Mouse (Mus musculus) kidney, embryonic 15.5 days (tissue): Measurements from ENCODE around the gene Tbc1d2b. TPM values are rescaled to one million over a fixed set of nuclear protein-coding genes. Genes with fewer than 3 reads are reported as not detected.

ENCODE experiments used
- ATAC-seq: fragments of 200-750 bp; cut with Nextera tagmentation; replicated peaks from 2 replicates; pipeline ENCODE4 v1.8.0; 2017; ENCODE audit warnings: moderate TSS enrichment; ENCODE audit not compliant: low FRiP score
- H3K27ac ChIP-seq: fragments of 300-500 bp; sonication (generic); 2 replicates; pipeline ENCODE4 v1.5.1; 2015; ENCODE audit warnings: mild to moderate bottlenecking, inconsistent platforms
- H3K27me3 ChIP-seq: fragments of 300-500 bp; sonication (generic); 2 replicates; pipeline ENCODE4 v1.6.1; 2015; ENCODE audit warnings: inconsistent platforms
- H3K36me3 ChIP-seq: fragments of 300-500 bp; sonication (generic); 2 replicates; pipeline ENCODE4 v1.6.1; 2015; ENCODE audit warnings: inconsistent platforms
- H3K4me1 ChIP-seq: fragments of 300-500 bp; sonication (generic); 2 replicates; pipeline ENCODE4 v1.6.1; 2015; ENCODE audit warnings: inconsistent platforms
- H3K4me2 ChIP-seq: fragments of 300-500 bp; sonication (generic); 2 replicates; pipeline ENCODE4 v1.6.1; 2015; ENCODE audit warnings: moderate library complexity, mild to moderate bottlenecking, inconsistent platforms
- H3K4me3 ChIP-seq: fragments of 300-500 bp; sonication (generic); replicated peaks from 2 replicates; pipeline ENCODE4 v1.5.1; 2015; ENCODE audit warnings: mild to moderate bottlenecking, inconsistent platforms
- H3K9ac ChIP-seq: fragments of 300-500 bp; sonication (generic); 2 replicates; pipeline ENCODE4 v1.6.1; 2015; ENCODE audit warnings: mild to moderate bottlenecking, inconsistent platforms
- H3K9me3 ChIP-seq: fragments of 300-500 bp; sonication (generic); replicated peaks from 2 replicates; pipeline ENCODE4 v1.6.1; 2016; ENCODE audit warnings: inconsistent platforms
- WGBS: fragments of 180-500 bp; shearing (Covaris S2); methylation state at CpG from one replicate; pipeline ENCODE4 v1.1.7; 2015; ENCODE audit warnings: mixed read lengths; 5-methylcytosine and 5-hydroxymethylcytosine counted together
- polyA plus RNA-seq: library from polyadenylated mRNA; unstranded; fragments of >200 nt; fragmentation: Nextera tagmentation; extraction: Ambion mirVana; gene quantifications from 2 replicates; pipeline ENCODE4 v1.2.1, GENCODE M21; 2015

Gene Tbc1d2b
- polyA plus RNA-seq, 1 experiment from 2014 or later: 12.7 TPM

DNA sequence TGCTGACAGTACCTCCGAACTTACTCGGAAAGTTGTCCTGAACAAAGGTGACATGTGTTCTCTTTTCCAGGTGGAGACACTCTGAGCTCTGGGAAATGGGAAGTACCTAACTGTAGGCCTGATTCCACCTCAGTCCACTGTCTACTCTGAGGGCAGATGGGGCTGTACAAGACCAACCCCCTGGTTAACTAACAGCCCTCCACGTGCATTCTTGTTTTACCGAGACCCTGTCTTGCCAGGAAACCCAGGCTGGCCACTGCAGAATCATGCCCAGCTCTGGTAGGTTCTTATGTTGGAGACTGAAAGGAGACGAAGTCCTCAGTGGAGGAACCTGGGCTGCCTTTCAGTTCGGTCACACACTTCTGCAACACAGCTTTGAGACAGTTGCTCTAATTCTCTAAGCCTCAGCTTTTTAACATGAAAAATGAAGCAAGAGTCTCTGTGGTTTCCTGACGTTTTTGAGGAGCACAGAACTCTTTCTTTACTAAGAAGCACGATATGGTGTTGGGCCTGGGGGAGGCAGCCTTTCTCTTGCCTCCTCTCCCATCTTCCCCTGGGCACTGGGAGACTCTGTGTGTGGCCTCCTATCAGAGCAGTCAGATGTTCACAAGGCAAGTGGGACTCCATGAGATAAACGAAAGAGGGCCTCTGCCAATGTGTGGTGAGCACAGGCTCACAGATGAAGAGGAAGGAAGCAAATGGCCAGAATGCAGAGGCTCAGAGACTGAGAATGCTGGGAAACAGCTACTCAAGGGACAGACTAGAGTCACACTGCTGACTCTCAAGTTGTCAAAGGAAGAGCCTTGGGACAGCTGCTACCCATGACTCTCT lies 33.2 kb downstream of the Tbc1d2b start:
- H3K36me3 ChIP-seq: peaks cover 22% of the 10 kb centered on the region; the same call in 1 of the 2 replicates
- ATAC-seq: peak; percentile 79
- no peak overlapping the region for H3K27ac ChIP-seq
- no peak overlapping the region for H3K4me2 ChIP-seq
- no peak overlapping the region for H3K9ac ChIP-seq
- H3K27me3 ChIP-seq: no peaks in the 10 kb centered on the region
- no peak overlapping the region for H3K4me3 ChIP-seq
- no peaks in the 10 kb centered on the region for H3K4me1 ChIP-seq
- 75% methylated on average over 9 of the region's 9 CpGs for WGBS
- H3K9me3 ChIP-seq: no peaks in the 10 kb centered on the region

DNA sequence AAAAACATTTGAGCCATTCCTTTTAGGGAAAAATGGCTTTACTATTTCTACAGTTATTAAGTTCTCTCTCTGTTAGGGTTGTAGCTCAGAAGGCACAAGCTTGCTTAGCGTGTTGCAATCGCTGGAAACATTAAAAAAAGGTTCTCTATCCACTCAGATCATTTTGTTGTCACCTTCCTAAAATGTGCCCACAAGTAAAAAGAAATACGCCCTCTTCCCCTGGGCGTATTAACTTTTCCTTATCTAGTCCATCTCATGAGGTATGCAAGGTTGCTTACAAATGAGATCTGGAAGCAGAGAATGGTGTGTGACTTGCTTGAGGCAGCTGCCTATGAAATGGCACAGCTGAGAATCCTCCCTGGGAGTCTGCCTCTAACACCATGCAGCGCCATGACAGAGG lies 33.8 kb downstream of the Tbc1d2b start:
- 87% methylated on average over 5 of the region's 5 CpGs for WGBS
- no peaks in the 10 kb centered on the region for H3K9me3 ChIP-seq
- H3K27me3 ChIP-seq: no peaks in the 10 kb centered on the region
- H3K4me1 ChIP-seq: no peaks in the 10 kb centered on the region
- no peak overlapping the region for H3K4me3 ChIP-seq
- no peak for ATAC-seq
- H3K27ac ChIP-seq: no peak overlapping the region
- H3K4me2 ChIP-seq: no peak overlapping the region
- H3K36me3 ChIP-seq: peaks cover 22% of the 10 kb centered on the region; the same call in 1 of the 2 replicates
- no peak overlapping the region for H3K9ac ChIP-seq

DNA sequence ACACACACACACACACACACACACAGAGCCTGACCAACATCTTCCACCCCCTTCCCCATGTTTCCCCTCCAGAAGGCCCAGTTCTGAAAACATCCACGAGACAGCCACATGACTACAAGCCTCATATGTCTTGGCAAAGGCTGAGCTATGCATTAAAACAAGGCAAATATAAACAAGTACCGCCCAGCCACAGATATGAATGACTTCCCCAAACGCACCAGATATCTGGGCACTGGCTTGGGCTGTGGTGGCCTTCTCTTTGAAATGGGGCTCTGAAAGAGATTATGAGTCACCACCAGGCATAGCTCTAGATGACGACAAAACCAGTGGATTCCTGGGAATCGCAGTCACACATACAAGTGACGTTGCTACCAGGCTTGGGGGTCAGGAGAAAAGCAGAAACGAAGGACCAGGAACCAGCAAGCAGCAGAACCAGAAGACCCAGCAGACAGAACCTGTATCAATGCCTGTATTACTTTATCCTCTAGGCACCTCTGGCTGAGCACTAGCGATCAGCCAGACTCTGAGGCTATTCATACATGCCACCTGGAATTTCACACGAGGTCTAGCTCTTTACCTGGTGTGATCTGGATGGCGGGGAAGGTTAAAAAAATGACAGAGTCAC lies 35.2 kb downstream of the Tbc1d2b start:
- Histone ChIP-seq H3K4me2 (no peak overlapping the region), H3K9ac (no peak overlapping the region), H3K9me3 (no peaks in the 10 kb centered on the region), H3K36me3 (peaks cover 16% of the 10 kb centered on the region; the same call in 1 of the 2 replicates), H3K27me3 (no peaks in the 10 kb centered on the region), H3K27ac (no peak overlapping the region), H3K4me1 (no peaks in the 10 kb centered on the region), H3K4me3 (no peak overlapping the region)
- WGBS: 86% methylated on average over 10 of the region's 10 CpGs
- no peak for ATAC-seq

DNA sequence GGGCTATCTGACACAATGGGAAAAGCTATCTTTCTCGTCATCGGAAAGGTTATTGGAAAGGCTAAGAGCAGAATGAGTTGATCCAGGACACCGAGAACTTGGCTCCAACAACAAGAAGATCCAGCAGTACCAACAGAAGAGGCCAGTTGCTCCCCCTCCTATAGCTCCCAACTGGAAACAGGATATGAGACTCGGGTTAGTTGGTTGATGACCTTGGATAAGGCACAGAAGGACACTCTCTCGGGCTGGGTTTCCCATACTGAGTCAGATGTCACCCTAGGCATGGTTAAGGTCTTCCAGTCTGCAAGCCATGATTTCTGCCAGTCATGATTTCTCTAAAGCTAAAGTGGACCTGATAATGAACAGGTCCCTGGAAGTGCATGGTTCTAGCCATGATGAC lies 35.8 kb downstream of the Tbc1d2b start:
- H3K27me3 ChIP-seq: no peaks in the 10 kb centered on the region
- no peak overlapping the region for H3K4me2 ChIP-seq
- H3K4me1 ChIP-seq: no peaks in the 10 kb centered on the region
- no peak for ATAC-seq
- no peaks in the 10 kb centered on the region for H3K9me3 ChIP-seq
- no peak overlapping the region for H3K27ac ChIP-seq
- no peak overlapping the region for H3K9ac ChIP-seq
- H3K4me3 ChIP-seq: no peak overlapping the region
- 78% methylated on average over 5 of the region's 5 CpGs for WGBS
- peaks cover 11% of the 10 kb centered on the region; the same call in 1 of the 2 replicates for H3K36me3 ChIP-seq

DNA sequence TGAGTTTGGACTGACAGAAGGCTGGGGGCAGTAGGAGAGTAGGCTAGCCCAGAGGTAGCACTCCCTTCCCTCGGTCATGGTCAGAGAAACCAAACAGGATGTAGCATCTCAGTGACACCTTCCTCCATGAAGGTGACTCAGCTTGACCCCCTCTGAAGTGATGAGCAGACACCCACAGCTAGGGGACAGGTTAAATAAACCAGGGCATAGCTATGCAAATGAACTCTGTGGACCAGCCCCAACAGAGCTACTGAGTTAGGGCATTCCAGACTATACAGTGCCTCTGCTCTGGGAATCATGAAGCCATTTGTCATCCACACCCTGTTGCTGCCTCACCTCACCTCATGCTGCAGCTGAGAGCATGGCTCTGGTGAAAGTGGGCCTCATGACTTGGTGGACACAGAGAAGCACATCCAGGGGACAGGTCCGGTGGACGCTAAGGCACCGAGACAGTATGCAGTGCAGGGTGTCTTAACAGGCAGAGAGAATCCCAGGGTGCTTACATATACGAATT lies 36.6 kb downstream of the Tbc1d2b start:
- no peak overlapping the region for H3K4me3 ChIP-seq
- H3K9me3 ChIP-seq: no peaks in the 10 kb centered on the region
- ATAC-seq: no peak
- no peaks in the 10 kb centered on the region for H3K27me3 ChIP-seq
- no peaks in the 10 kb centered on the region for H3K4me1 ChIP-seq
- H3K27ac ChIP-seq: no peak overlapping the region
- no peak overlapping the region for H3K9ac ChIP-seq
- 93% methylated on average over 5 of the region's 5 CpGs for WGBS
- no peak overlapping the region for H3K4me2 ChIP-seq
- H3K36me3 ChIP-seq: peaks cover 4% of the 10 kb centered on the region; the same call in 1 of the 2 replicates

DNA sequence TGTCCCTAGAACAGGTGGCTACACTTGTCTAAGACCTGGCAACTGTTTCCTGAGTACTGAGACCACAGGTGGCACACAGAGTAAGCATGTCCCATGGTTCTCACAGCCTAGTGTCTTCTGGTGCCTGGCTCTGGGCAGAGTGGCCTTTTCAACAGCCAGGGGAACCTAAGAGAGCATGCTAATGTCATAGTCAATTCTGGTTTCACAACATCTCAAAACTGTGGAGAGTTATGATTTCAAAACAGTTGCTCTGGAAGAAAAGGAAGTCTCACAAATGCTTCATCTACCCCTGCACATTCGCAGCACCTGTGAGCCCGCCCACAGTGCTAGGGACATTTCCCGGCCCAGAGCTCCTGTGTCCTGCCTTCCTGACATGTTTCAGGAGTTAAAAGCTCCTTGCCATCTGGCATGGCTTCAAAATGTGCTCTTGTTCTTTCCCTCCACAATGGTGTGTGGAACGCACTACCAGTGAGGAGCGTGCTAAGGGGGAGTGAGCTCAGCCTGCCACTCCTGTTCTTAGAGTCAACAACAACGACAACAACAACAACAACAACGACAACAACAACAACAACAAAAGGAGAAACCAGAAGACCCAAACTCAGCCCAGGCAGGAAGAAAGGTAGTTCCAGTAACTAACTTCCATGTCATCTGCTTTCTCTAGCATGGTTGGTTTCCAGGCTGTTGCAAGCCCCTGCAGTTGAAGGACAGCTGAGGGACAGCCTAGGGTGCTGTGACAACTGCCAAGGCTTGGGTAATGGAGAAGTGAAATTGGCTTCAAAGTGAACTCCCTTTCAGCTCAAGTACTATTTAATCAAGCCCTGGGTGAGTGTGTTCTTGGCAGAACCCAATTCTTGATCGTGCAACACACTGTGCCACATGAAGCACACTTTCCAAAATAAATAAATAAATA lies 37.6 kb downstream of the Tbc1d2b start:
- no peak overlapping the region for H3K27ac ChIP-seq
- H3K4me1 ChIP-seq: no peaks in the 10 kb centered on the region
- no peaks in the 10 kb centered on the region for H3K9me3 ChIP-seq
- 81% methylated on average over 8 of the region's 8 CpGs for WGBS
- H3K4me3 ChIP-seq: no peak overlapping the region
- no peaks in the 10 kb centered on the region for H3K27me3 ChIP-seq
- ATAC-seq: no peak
- no peak overlapping the region for H3K4me2 ChIP-seq
- H3K9ac ChIP-seq: no peak overlapping the region
- peaks cover 2% of the 10 kb centered on the region; the same call in 1 of the 2 replicates for H3K36me3 ChIP-seq

DNA sequence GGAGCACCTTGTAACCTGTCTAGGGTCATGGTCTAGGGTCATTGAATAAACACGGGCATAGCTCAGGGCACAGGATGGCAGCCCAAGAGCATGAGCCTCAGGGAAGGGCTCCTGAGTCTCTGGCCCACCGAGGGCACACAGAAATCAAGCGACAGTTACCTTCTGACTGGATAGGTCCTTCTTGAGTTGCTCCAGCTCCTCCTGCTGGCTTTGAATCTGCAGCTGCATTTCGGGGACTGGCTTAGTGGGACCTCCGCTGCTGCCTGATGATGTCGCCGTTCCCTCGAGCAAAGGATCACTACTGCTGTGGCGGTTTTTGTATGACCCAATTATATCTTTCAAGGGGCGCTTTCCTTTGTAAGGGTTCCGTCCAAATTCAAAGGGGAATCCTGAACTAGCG lies 43.4 kb downstream of the Tbc1d2b start:
- no peak overlapping the region for H3K4me2 ChIP-seq
- H3K36me3 ChIP-seq: peaks cover 47% of the 10 kb centered on the region
- 0 out of 2 replicates have a peak, but pooled peaks cover 3% of the 10 kb centered on the region for H3K4me1 ChIP-seq
- H3K4me3 ChIP-seq: no peak overlapping the region
- no peak for ATAC-seq
- H3K9me3 ChIP-seq: no peaks in the 10 kb centered on the region
- no peak overlapping the region for H3K9ac ChIP-seq
- WGBS: 79% methylated on average over 12 of the region's 12 CpGs
- H3K27ac ChIP-seq: no peak overlapping the region
- H3K27me3 ChIP-seq: no peaks in the 10 kb centered on the region

DNA sequence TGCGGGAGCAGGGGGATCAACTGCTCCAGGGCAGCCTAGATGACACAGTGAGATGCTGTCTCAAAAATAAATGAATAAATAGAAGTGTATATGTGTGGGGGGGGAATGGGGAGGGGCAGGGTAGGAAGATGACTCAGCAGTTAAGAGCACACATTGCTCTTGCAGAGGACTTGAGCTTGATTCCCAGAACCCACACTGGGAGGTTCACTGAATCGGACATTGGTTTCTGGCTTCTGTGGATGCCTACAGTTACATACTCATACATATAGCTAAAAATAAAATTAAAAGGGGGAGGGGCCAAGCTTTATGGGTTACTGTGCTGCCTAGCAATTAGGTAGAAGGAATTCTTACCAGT lies 43.9 kb downstream of the Tbc1d2b start:
- Histone ChIP-seq H3K27ac (no peak overlapping the region), H3K4me3 (no peak overlapping the region), H3K4me1 (0 out of 2 replicates have a peak, but pooled peaks cover 3% of the 10 kb centered on the region), H3K27me3 (no peaks in the 10 kb centered on the region), H3K9me3 (no peaks in the 10 kb centered on the region), H3K9ac (no peak overlapping the region), H3K4me2 (no peak overlapping the region), H3K36me3 (peaks cover 52% of the 10 kb centered on the region)
- WGBS: 77% methylated on average over 2 of the region's 2 CpGs
- no peak for ATAC-seq

DNA sequence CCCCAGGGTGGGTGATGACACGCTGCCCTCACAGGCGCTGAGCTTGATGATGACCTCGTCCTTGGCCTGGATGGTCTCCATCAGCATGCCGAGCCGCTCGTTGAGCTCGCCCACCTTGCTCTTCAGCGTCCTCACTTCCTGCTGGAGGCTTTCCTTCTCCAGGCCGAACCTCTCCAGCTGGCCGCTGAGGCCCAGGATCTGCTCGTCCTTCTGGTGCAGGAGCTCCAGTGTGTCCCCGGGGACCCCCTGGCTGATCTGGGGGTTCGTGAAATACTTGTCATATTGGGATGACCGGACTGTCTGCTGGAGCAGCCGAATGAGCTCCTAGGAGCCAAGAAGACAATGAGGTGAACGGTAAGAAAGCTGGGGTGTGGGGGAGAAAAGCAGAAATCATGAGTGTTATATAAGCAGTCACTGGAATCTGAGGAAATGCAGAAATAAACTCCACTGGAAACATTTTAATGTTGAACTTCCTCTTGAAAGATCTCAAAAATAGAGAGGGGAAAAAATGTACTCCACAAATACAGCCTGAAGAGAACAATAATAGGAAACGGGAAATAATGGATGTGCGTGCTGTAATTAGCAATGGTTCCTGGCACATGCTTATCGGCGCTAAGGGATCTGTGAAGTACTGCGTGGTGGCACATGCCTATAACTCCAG lies 44.4 kb downstream of the Tbc1d2b start:
- H3K9ac ChIP-seq: no peak overlapping the region
- H3K36me3 ChIP-seq: peaks cover 53% of the 10 kb centered on the region
- H3K9me3 ChIP-seq: no peaks in the 10 kb centered on the region
- no peak overlapping the region for H3K4me3 ChIP-seq
- no peaks in the 10 kb centered on the region for H3K27me3 ChIP-seq
- no peak; the same call in 1 of the 2 replicates for ATAC-seq
- H3K27ac ChIP-seq: peak overlapping the region; percentile 61
- H3K4me2 ChIP-seq: peak overlapping the region; percentile 10; the same call in 1 of the 2 replicates
- WGBS: 79% methylated on average over 21 of the region's 21 CpGs
- H3K4me1 ChIP-seq: 0 out of 2 replicates have a peak, but pooled peaks cover 3% of the 10 kb centered on the region

DNA sequence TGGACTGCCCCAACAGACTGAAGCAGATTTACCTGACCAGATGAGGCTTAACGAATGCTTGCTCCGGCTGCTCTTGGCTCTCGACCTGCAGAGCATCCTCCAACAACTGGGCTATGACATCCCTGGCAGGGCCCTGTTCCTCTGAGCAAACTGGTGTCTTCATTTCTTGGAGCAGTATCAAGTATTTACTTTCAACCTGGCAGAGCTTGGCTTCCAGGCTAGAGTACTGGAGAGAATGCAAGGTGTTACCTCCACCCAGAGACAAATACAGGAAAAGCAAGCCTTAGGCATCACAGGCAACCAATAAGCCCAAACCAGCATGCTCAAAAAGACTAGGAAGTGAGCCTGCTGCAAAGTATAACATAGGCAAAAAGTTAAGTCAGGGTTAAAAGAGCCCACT lies 48.3 kb downstream of the Tbc1d2b start:
- ATAC-seq: no peak
- no peaks in the 10 kb centered on the region for H3K9me3 ChIP-seq
- H3K4me3 ChIP-seq: no peak overlapping the region
- H3K36me3 ChIP-seq: peaks cover 78% of the 10 kb centered on the region
- H3K4me2 ChIP-seq: no peak overlapping the region
- H3K27ac ChIP-seq: no peak overlapping the region
- 0 out of 2 replicates have a peak, but pooled peaks cover 3% of the 10 kb centered on the region for H3K4me1 ChIP-seq
- 94% methylated on average over 3 of the region's 3 CpGs for WGBS
- no peaks in the 10 kb centered on the region for H3K27me3 ChIP-seq
- H3K9ac ChIP-seq: no peak overlapping the region

DNA sequence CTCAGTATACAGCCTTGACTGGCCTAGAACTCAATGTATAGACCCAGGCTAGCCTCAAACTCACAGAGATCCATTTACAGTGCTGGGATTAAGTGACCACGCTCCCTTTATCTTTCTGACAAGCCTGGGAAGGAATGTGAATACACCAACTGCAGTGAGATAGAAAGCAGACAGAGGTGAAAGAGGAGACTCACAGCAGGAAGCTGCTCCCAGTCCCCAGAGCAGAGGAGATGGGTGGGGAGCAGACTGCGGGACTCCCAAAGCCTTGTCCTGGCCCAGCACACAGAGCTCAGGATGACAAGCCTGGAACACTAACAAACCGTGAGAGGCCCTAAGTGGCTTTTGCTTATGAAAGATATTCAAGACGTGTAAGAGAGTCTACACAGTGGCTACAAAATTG lies 53.1 kb downstream of the Tbc1d2b start:
- Histone ChIP-seq H3K9me3 (no peaks in the 10 kb centered on the region), H3K4me3 (no peak overlapping the region), H3K4me2 (no peak overlapping the region), H3K4me1 (no peaks in the 10 kb centered on the region), H3K27me3 (no peaks in the 10 kb centered on the region), H3K9ac (no peak overlapping the region), H3K27ac (no peak overlapping the region), H3K36me3 (peaks cover 73% of the 10 kb centered on the region)
- 69% methylated on average over 4 of the region's 4 CpGs for WGBS
- no peak for ATAC-seq
